Mouse (Mus musculus): ENCODE measurements around the gene Hnf4a. TPM values are rescaled to one million over a fixed set of nuclear protein-coding genes. Genes with fewer than 3 reads are reported as not detected.

Hnf4a gene
- total and polyA plus RNA-seq, 3 experiments: not detected

DNA sequence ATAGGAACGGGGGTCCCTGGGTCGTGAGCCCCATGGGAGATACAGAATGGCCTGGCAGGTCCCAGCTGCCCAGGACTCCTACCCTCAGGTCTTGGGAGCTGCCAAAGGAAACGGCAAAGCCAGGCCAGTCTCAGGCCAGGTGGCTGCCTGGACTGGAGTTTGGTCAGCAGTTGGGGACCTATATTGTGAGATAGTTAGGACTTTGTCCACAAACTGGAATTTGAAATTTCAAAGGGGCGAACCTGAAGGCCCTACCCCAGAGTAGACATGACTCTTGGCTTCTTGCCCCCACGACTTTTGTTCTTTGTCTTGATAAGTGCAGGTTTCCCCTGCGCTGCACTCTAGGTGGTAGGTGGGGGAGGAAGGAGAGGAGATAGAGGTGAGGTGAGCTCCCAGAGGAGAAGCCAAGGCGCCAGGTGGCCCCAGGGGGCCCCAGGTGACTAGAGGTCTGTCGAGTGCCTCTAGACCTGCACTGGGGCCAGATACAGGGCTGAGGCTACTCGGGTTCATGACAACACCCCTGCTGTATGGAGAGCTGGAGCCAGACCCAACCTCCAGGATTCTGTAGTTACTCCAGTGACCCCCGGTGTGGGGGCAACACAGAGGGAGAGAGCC lies 35.1 kb downstream of the Hnf4a start:
- dilution Hi-C loops (cut with MboI; ENCODE audit: extremely low pct_ligation_motif_present, extremely low pct_unique_long_range_greater_than_20kb, low sequenced_read_pairs) (no loop called here), in situ Hi-C loops (cut with MboI; ENCODE audit: low pct_ligation_motif_present, low pct_unique_long_range_greater_than_20kb, low sequenced_read_pairs) (no loop called here)
- H3K36me3 ChIP-seq (replicated peaks in 1 of 2; ENCODE audit: control insufficient read depth in 1 of 2, insufficient read depth in 1 of 2, low read length in 1 of 2): no peaks in the 10 kb centered on the region
- TF ChIP-seq RAD21 (IDR thresholded peaks at IDR 0.05; ENCODE audit: low read depth, low read length): no peak
- H3K27ac ChIP-seq (ENCODE audit: insufficient read depth, low read depth): no peak overlapping the region
- H3K9ac ChIP-seq (ENCODE audit: insufficient read depth, low read depth): no peak overlapping the region
- H3K79me2 ChIP-seq (replicated peaks; ENCODE audit: control insufficient read depth, extremely low read depth, insufficient read depth, poor library complexity, severe bottlenecking): no peaks in the 10 kb centered on the region
- H3K4me1 ChIP-seq (ENCODE audit: control insufficient read depth in 1 of 2, insufficient read depth in 2 of 2): peaks cover 0 to 6% of the 10 kb centered on the region in 2 experiments; a peak in 1 of 4 replicates
- no peak for DNase-seq (ENCODE audit: extremely low read depth)
- no peak overlapping the region for H3K4me3 ChIP-seq (replicated peaks in 1 of 3; ENCODE audit: low read depth in 2 of 3, low read length in 2 of 3, poor library complexity in 1 of 3)
- H3K4me2 ChIP-seq (ENCODE audit: insufficient read depth, low read depth, poor library complexity, severe bottlenecking): no peak overlapping the region
- peaks cover 89% of the 10 kb centered on the region for H3K27me3 ChIP-seq (replicated peaks)
- no peaks in the 10 kb centered on the region for H3K9me3 ChIP-seq (replicated peaks; ENCODE audit: low read length)

DNA sequence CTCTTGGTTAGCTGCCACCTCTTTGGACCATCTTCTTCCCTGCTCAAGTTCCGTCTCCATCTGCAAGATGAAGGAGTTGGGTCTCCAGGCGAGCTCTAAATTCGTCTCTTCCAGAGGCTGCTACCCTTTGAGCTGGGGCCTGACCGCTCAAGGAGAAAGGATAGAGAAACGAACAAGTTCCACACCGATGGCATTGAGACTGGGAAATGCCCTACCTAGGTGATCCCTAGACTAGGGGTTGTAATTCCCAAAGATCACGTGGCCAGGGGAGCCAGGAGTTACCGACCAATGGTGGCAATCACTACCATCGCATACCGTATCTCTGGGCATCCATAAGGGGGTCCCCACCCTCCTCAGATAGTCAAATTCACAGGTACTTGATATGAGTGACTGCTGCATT lies 36.1 kb downstream of the Hnf4a start:
- dilution Hi-C loops (cut with MboI; ENCODE audit: extremely low pct_ligation_motif_present, extremely low pct_unique_long_range_greater_than_20kb, low sequenced_read_pairs): no loop called here
- H3K27me3 ChIP-seq (replicated peaks): peaks cover 90% of the 10 kb centered on the region
- H3K27ac ChIP-seq (ENCODE audit: insufficient read depth, low read depth): no peak overlapping the region

GRCm38 (mm10) chr2:163546623-163547318 lies 40.2 kb downstream of the Hnf4a start:
- H3K27me3 ChIP-seq (replicated peaks): peaks cover 85% of the 10 kb centered on the region
- H3K27ac ChIP-seq (ENCODE audit: insufficient read depth, low read depth): no peak overlapping the region
- H3K4me1 ChIP-seq (ENCODE audit: control insufficient read depth in 1 of 2, insufficient read depth in 2 of 2): no peaks in the 10 kb centered on the region
- no peaks in the 10 kb centered on the region for H3K36me3 ChIP-seq (replicated peaks in 1 of 2; ENCODE audit: control insufficient read depth in 1 of 2, insufficient read depth in 1 of 2, low read length in 1 of 2)
- H3K4me3 ChIP-seq (replicated peaks in 1 of 3; ENCODE audit: low read depth in 2 of 3, low read length in 2 of 3, poor library complexity in 1 of 3): no peak overlapping the region
- in situ Hi-C loops (cut with MboI; ENCODE audit: low pct_ligation_motif_present, low pct_unique_long_range_greater_than_20kb, low sequenced_read_pairs): no loop called here
- dilution Hi-C loops (cut with MboI; ENCODE audit: extremely low pct_ligation_motif_present, extremely low pct_unique_long_range_greater_than_20kb, low sequenced_read_pairs): no loop called here
- no peak overlapping the region for H3K9ac ChIP-seq (ENCODE audit: insufficient read depth, low read depth)
- H3K9me3 ChIP-seq (replicated peaks; ENCODE audit: low read length): no peaks in the 10 kb centered on the region
- TF ChIP-seq MAFK (IDR thresholded peaks at IDR 0.05; ENCODE audit: insufficient replicate concordance, low read length) (no peak), E2F4 (IDR thresholded peaks at IDR 0.05; ENCODE audit: insufficient replicate concordance, low read depth, low read length) (no peak), RCOR1 (conservative IDR thresholded peaks at IDR 0.05; ENCODE audit: low read depth, low read length) (no peak), POLR2AphosphoS2 (IDR thresholded peaks at IDR 0.05; ENCODE audit: low read depth, low read length) (no peak), GABPA (IDR thresholded peaks at IDR 0.05; ENCODE audit: insufficient replicate concordance, low read depth, low read length) (no peak)
- H3K79me2 ChIP-seq (replicated peaks; ENCODE audit: control insufficient read depth, extremely low read depth, insufficient read depth, poor library complexity, severe bottlenecking): no peaks in the 10 kb centered on the region
- H3K4me2 ChIP-seq (ENCODE audit: insufficient read depth, low read depth, poor library complexity, severe bottlenecking): no peak overlapping the region
- DNase-seq (ENCODE audit: extremely low read depth): no peak

More for the DNA sequence above, 36.1 kb downstream of the Hnf4a start:
- no peaks in the 10 kb centered on the region for H3K79me2 ChIP-seq (replicated peaks; ENCODE audit: control insufficient read depth, extremely low read depth, insufficient read depth, poor library complexity, severe bottlenecking)
- no peak for DNase-seq (ENCODE audit: extremely low read depth)
- H3K4me1 ChIP-seq (ENCODE audit: control insufficient read depth in 1 of 2, insufficient read depth in 2 of 2): peaks cover 0 to 6% of the 10 kb centered on the region in 2 experiments; a peak in 1 of 4 replicates
- TF ChIP-seq NRF1 (IDR thresholded peaks at IDR 0.05; ENCODE audit: low read depth, low read length): no peak
- TF ChIP-seq SMC3 (IDR thresholded peaks at IDR 0.05; ENCODE audit: low read depth, low read length): no peak
- TF ChIP-seq ETS1 (conservative IDR thresholded peaks at IDR 0.05; ENCODE audit: low read depth, low read length): no peak
- TF ChIP-seq KAT2A (IDR thresholded peaks at IDR 0.05; ENCODE audit: insufficient replicate concordance, low read length): no peak
- no peak for TF ChIP-seq JUND (conservative IDR thresholded peaks at IDR 0.05; ENCODE audit: low read depth, low read length)
- no peak for TF ChIP-seq CTCF (conservative IDR thresholded peaks at IDR 0.05 in 1 of 2, IDR thresholded peaks at IDR 0.05 in 1 of 2; ENCODE audit: low read depth in 2 of 2, low read length in 2 of 2)
- no peak for TF ChIP-seq MAFK (IDR thresholded peaks at IDR 0.05; ENCODE audit: insufficient replicate concordance, low read length)
- TF ChIP-seq RCOR1 (conservative IDR thresholded peaks at IDR 0.05; ENCODE audit: low read depth, low read length): no peak
- TF ChIP-seq CHD1 (IDR thresholded peaks at IDR 0.05; ENCODE audit: low read depth, low read length): no peak
- no peak for TF ChIP-seq ZKSCAN1 (IDR thresholded peaks at IDR 0.05; ENCODE audit: borderline replicate concordance, low read depth, low read length)
- no peak for TF ChIP-seq PAX5 (IDR thresholded peaks at IDR 0.05; ENCODE audit: low read length)
- TF ChIP-seq MAX (IDR thresholded peaks at IDR 0.05; ENCODE audit: low read length): no peak
- TF ChIP-seq USF2 (conservative IDR thresholded peaks at IDR 0.05; ENCODE audit: low read depth, low read length): no peak
- no peak for TF ChIP-seq MAZ (IDR thresholded peaks at IDR 0.05; ENCODE audit: low read depth, low read length)
- no peak for TF ChIP-seq ELF1 (IDR thresholded peaks at IDR 0.05; ENCODE audit: low read depth, low read length)
- TF ChIP-seq SIN3A (IDR thresholded peaks at IDR 0.05; ENCODE audit: low read length): no peak
- TF ChIP-seq BHLHE40 (IDR thresholded peaks at IDR 0.05; ENCODE audit: low read depth, low read length): no peak
- TF ChIP-seq IRF4 (IDR thresholded peaks at IDR 0.05; ENCODE audit: low read depth, low read length): no peak
- no peak overlapping the region for H3K4me2 ChIP-seq (ENCODE audit: insufficient read depth, low read depth, poor library complexity, severe bottlenecking)
- no peak overlapping the region for H3K9ac ChIP-seq (ENCODE audit: insufficient read depth, low read depth)
- no peaks in the 10 kb centered on the region for H3K9me3 ChIP-seq (replicated peaks; ENCODE audit: low read length)
- H3K4me3 ChIP-seq (replicated peaks in 1 of 3; ENCODE audit: low read depth in 2 of 3, low read length in 2 of 3, poor library complexity in 1 of 3): no peak overlapping the region
- no peaks in the 10 kb centered on the region for H3K36me3 ChIP-seq (replicated peaks in 1 of 2; ENCODE audit: control insufficient read depth in 1 of 2, insufficient read depth in 1 of 2, low read length in 1 of 2)
- in situ Hi-C loops (cut with MboI; ENCODE audit: low pct_ligation_motif_present, low pct_unique_long_range_greater_than_20kb, low sequenced_read_pairs): no loop called here
